In genomic region chr19:14436567-14436966, GRCm38 (mm10) we compare ENCODE assay signal across 14 mouse cellular contexts.
A peak's percentile ranks its signal among the peaks of the same experiment; 100 is the strongest.
DNase-seq lines count a peak whose midpoint lies in the region; ATAC-seq and TF ChIP-seq lines count a peak whose summit lies in the region.
"Had no signal": no experiment of that assay in that cellular context is flagged by ENCODE, and none has a peak within 500 bp of the region (broad histone marks: within the 10 kb centered on the region; RNA-seq: fewer than 3 reads in every experiment).

No protein-coding gene starts in this region.

- H3K36me3 ChIP-seq in forebrain, embryonic 10.5 days (replicated peaks) = no peaks in the 10 kb centered on the region
- H3K36me3 ChIP-seq in forebrain, postnatal 0 days (ENCODE audit: insufficient read depth) = no peaks in the 10 kb centered on the region
- no peaks in the 10 kb centered on the region for H3K36me3 ChIP-seq in forebrain, embryonic 11.5 days (ENCODE audit: control insufficient read depth, insufficient read depth, low read length)
- no peaks in the 10 kb centered on the region for H3K36me3 ChIP-seq in intestine, embryonic 15.5 days
- H3K36me3 ChIP-seq: kidney, embryonic 15.5 days; limb, embryonic 15.5 days had no signal

- ATAC-seq in forebrain, postnatal 0 days = no peak
- ATAC-seq in forebrain, embryonic 11.5 days (replicated peaks; ENCODE audit: low FRiP score) = no peak
- peak; percentile 94 for ATAC-seq in intestine, embryonic 15.5 days

- WGBS in forebrain, embryonic 10.5 days = 85% methylated on average over 2 of the region's 2 CpGs
- WGBS in forebrain, postnatal 0 days = 71% methylated on average over 2 of the region's 2 CpGs
- 79% methylated on average over 2 of the region's 2 CpGs for WGBS in forebrain, embryonic 11.5 days
- 37% methylated on average over 2 of the region's 2 CpGs for WGBS in intestine, embryonic 15.5 days

- no peak overlapping the region for H3K9ac ChIP-seq in forebrain, postnatal 0 days
- no peak overlapping the region for H3K9ac ChIP-seq in forebrain, embryonic 11.5 days (ENCODE audit: low read length)
- H3K9ac ChIP-seq in intestine, embryonic 15.5 days = no peak overlapping the region
- H3K9ac ChIP-seq: kidney, embryonic 15.5 days; limb, embryonic 15.5 days had no signal

- no peak overlapping the region for H3K4me3 ChIP-seq in forebrain, embryonic 10.5 days
- no peak overlapping the region for H3K4me3 ChIP-seq in forebrain, postnatal 0 days (ENCODE audit: low read depth, low read length)
- no peak overlapping the region for H3K4me3 ChIP-seq in layer of hippocampus, adult 2 months
- H3K4me3 ChIP-seq in forebrain, embryonic 11.5 days (ENCODE audit: low read depth, low read length) = no peak overlapping the region
- no peak overlapping the region for H3K4me3 ChIP-seq in intestine, embryonic 15.5 days (replicated peaks)
- H3K4me3 ChIP-seq in left cerebral cortex, adult 2 months = no peak overlapping the region
- H3K4me3 ChIP-seq: kidney, embryonic 15.5 days; limb, embryonic 15.5 days had no signal

- H3K9me3 ChIP-seq in forebrain, embryonic 10.5 days = no peaks in the 10 kb centered on the region
- no peaks in the 10 kb centered on the region for H3K9me3 ChIP-seq in forebrain, postnatal 0 days (ENCODE audit: low read length)
- H3K9me3 ChIP-seq in forebrain, embryonic 11.5 days (ENCODE audit: control insufficient read depth, low read length) = no peaks in the 10 kb centered on the region
- H3K9me3 ChIP-seq in intestine, embryonic 15.5 days = no peaks in the 10 kb centered on the region
- H3K9me3 ChIP-seq: kidney, embryonic 15.5 days; limb, embryonic 15.5 days had no signal

- peak overlapping the region; percentile 17; the same call in 1 of the 2 replicates for H3K27ac ChIP-seq in forebrain, embryonic 10.5 days
- H3K27ac ChIP-seq in forebrain, postnatal 0 days (ENCODE audit: low read depth, low read length) = no peak overlapping the region
- H3K27ac ChIP-seq in layer of hippocampus, adult 2 months = peak overlapping the region; percentile 76
- H3K27ac ChIP-seq in forebrain, embryonic 11.5 days (ENCODE audit: low read depth, low read length) = peak overlapping the region; percentile 54; the same call in 1 of the 2 replicates
- H3K27ac ChIP-seq in intestine, embryonic 15.5 days = no peak overlapping the region
- H3K27ac ChIP-seq in left cerebral cortex, adult 2 months = no peak overlapping the region
- H3K27ac ChIP-seq: kidney, embryonic 15.5 days had no signal

- TF ChIP-seq CTCF in forebrain, postnatal 0 days (IDR thresholded peaks at IDR 0.05; ENCODE audit: low read depth) = no peak
- no peak for TF ChIP-seq CTCF in layer of hippocampus, adult 2 months (conservative IDR thresholded peaks at IDR 0.05)
- no peak for TF ChIP-seq CTCF in left cerebral cortex, adult 2 months (IDR thresholded peaks at IDR 0.05)

- H3K4me2 ChIP-seq in forebrain, postnatal 0 days (ENCODE audit: low read depth) = no peak overlapping the region
- H3K4me2 ChIP-seq in forebrain, embryonic 11.5 days (ENCODE audit: low read depth, low read length, severe bottlenecking) = no peak overlapping the region
- no peak overlapping the region for H3K4me2 ChIP-seq in intestine, embryonic 15.5 days (replicated peaks)
- H3K4me2 ChIP-seq: kidney, embryonic 15.5 days; limb, embryonic 15.5 days had no signal

- peaks cover 23% of the 10 kb centered on the region for H3K4me1 ChIP-seq in forebrain, embryonic 10.5 days
- no peaks in the 10 kb centered on the region for H3K4me1 ChIP-seq in forebrain, postnatal 0 days (ENCODE audit: insufficient read depth)
- no peaks in the 10 kb centered on the region; the same call in 1 of the 2 replicates for H3K4me1 ChIP-seq in forebrain, embryonic 11.5 days (replicated peaks; ENCODE audit: control insufficient read depth, insufficient read depth, low read length)
- no peaks in the 10 kb centered on the region for H3K4me1 ChIP-seq in intestine, embryonic 15.5 days (replicated peaks)
- H3K4me1 ChIP-seq: kidney, embryonic 15.5 days had no signal

- intact Hi-C loops in left cerebral cortex, adult 2 months (cut with DNase I) = no loop called here

- DNase-seq in forebrain, embryonic 10.5 days (ENCODE audit: extremely low spot score, low spot score) = no peak
- DNase-seq in forebrain, postnatal 0 days = no peak
- DNase-seq in layer of hippocampus, adult 2 months (ENCODE audit: low spot score in 2 of 2) = no peak
- no peak for DNase-seq in layer of hippocampus, adult 9-10 months (ENCODE audit: low spot score)
- DNase-seq in forebrain, embryonic 11.5 days (ENCODE audit: low spot score) = no peak
- DNase-seq in layer of hippocampus, adult 9-11 months = no peak
- no peak for DNase-seq in left cerebral cortex, adult 2 months (ENCODE audit: extremely low spot score in 1 of 2, low spot score in 2 of 2)
- DNase-seq: adrenal gland, postnatal 25 days; cerebellum, adult 18-20 months; gastrocnemius, postnatal 14 days; retina, postnatal 1 day had no signal

- no peaks in the 10 kb centered on the region for H3K27me3 ChIP-seq in forebrain, embryonic 10.5 days (ENCODE audit: poor library complexity, severe bottlenecking)
- no peaks in the 10 kb centered on the region for H3K27me3 ChIP-seq in forebrain, postnatal 0 days (ENCODE audit: insufficient read depth, low read length)
- no peaks in the 10 kb centered on the region for H3K27me3 ChIP-seq in forebrain, embryonic 11.5 days (ENCODE audit: control insufficient read depth, insufficient read depth, low read length)
- no peaks in the 10 kb centered on the region for H3K27me3 ChIP-seq in intestine, embryonic 15.5 days (replicated peaks)
- H3K27me3 ChIP-seq: kidney, embryonic 15.5 days; limb, embryonic 15.5 days had no signal

Comparison
In these comparisons a context has a peak if more than half of its experiments do, and no peak if none do; other contexts are left out.
1. H3K27ac ChIP-seq: peak in forebrain, embryonic 10.5 days (single experiment), layer of hippocampus, adult 2 months (single experiment) and forebrain, embryonic 11.5 days (single experiment); none in forebrain, postnatal 0 days (single experiment), intestine, embryonic 15.5 days (single experiment) and left cerebral cortex, adult 2 months (single experiment).